Mouse (Mus musculus): ENCODE data around the gene Rap1b. TPM values are rescaled to one million over a fixed set of nuclear protein-coding genes. Genes with fewer than 3 reads are reported as not detected.

Rap1b gene
- polyA plus RNA-seq, 1 experiment, result 178 TPM

DNA sequence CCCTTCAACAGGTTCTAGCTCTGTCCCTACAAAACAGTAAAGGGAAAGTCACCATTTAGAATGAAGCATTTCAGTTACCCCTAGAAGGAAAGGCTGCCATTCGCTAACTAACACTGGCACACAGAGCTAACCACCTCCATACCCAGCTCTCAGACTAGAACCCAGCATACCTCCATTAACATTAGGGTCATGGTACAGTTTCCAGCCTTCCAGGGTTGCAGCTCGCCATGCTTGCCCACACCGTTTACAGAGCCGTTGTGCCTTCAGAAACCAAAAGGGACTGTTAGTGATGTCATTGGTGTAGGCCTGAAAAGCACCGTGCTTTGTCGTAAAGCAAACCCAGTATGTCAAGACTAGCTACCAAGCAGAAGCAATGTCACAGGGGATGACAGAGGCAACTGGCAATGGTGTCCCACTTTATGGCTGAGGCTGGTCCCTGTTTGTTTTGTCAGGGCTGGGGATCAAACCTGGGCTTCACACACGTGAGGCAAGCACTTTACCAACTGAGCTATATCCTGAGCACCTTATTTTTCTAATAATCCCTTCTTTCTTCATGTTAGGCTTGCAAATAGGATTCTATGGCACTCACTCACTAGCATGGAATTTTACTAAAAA, 72.6 kb downstream of the Rap1b start:
- 94% methylated on average over 7 of the region's 7 CpGs for WGBS
- no peaks in the 10 kb centered on the region for H3K4me1 ChIP-seq (ENCODE audit: control insufficient read depth, insufficient read depth, low read length)
- H3K27ac ChIP-seq (ENCODE audit: control insufficient read depth, insufficient read depth, low read depth, low read length, poor library complexity), result no peak overlapping the region
- H3K4me3 ChIP-seq (replicated peaks; ENCODE audit: control insufficient read depth, low read depth, low read length), result no peak overlapping the region
- TF ChIP-seq POLR2A (IDR thresholded peaks at IDR 0.05; ENCODE audit: borderline replicate concordance, control insufficient read depth, low read depth, low read length) (no peak), CTCF (IDR thresholded peaks at IDR 0.05; ENCODE audit: control insufficient read depth, insufficient read depth, low read length) (no peak)

DNA sequence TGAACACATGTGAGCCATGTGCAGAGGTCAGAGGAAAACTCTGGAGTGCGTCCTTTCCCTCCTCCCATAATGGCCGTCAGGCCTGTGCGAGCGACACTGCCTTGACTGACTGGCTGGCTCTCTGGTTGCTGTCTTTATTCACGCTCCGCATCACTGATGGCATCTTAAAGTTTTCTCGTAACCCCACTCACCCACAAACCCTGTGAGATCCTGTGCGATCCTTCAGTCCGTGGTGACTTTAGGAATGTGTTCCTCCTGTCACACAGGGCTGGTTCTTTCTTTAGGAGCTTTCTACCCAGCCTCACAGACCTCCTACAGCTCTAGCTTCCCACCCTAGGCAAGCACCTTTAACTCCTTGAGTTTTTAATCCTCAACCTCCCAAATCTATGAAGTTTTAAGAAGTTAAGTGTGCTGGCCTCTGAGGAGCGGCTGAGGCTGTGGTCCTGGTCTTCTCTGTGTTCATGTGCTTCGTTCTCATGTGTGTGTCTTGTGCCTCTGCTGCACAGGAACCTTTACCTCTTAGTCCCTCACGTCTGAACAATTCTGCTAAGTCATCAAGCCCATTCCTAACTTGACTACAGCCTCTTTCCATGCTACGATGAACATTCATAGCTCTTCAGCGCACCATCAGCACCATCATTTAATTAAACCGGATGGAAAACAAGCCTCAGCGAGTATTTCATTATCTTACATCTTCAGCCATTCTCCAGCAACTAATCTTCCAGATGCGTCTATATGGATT, 73.3 kb downstream of the Rap1b start:
- Histone ChIP-seq H3K4me1 (ENCODE audit: control insufficient read depth, insufficient read depth, low read length) (no peaks in the 10 kb centered on the region), H3K4me3 (replicated peaks; ENCODE audit: control insufficient read depth, low read depth, low read length) (no peak overlapping the region), H3K27ac (ENCODE audit: control insufficient read depth, insufficient read depth, low read depth, low read length, poor library complexity) (no peak overlapping the region)
- TF ChIP-seq CTCF (IDR thresholded peaks at IDR 0.05; ENCODE audit: control insufficient read depth, insufficient read depth, low read length) (no peak), POLR2A (IDR thresholded peaks at IDR 0.05; ENCODE audit: borderline replicate concordance, control insufficient read depth, low read depth, low read length) (no peak)
- WGBS, result 91% methylated on average over 17 of the region's 17 CpGs

DNA sequence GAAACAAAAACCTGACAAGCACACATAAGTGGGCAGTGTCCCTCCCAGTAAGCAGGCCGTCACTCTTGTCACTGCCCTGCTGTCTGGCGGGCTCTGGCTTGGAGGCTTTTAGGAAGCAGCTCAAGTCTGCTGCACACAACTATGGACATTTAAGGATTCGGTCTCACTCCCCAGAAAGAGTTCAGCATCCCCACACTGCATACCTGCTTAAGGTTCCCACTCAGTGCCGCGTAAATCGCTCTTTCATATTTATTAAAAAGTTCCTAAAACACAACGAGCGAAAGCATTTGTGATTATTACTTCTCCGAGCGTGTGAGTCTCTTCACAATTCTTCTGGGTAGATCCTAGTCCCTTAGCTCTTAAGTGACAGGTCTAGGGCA, 74.7 kb downstream of the Rap1b start:
- TF ChIP-seq CTCF (IDR thresholded peaks at IDR 0.05; ENCODE audit: control insufficient read depth, insufficient read depth, low read length), result no peak
- no peak for TF ChIP-seq POLR2A (IDR thresholded peaks at IDR 0.05; ENCODE audit: borderline replicate concordance, control insufficient read depth, low read depth, low read length)
- no peak overlapping the region for H3K4me3 ChIP-seq (replicated peaks; ENCODE audit: control insufficient read depth, low read depth, low read length)
- no peak overlapping the region for H3K27ac ChIP-seq (ENCODE audit: control insufficient read depth, insufficient read depth, low read depth, low read length, poor library complexity)
- 94% methylated on average over 10 of the region's 10 CpGs for WGBS
- no peaks in the 10 kb centered on the region for H3K4me1 ChIP-seq (ENCODE audit: control insufficient read depth, insufficient read depth, low read length)

DNA sequence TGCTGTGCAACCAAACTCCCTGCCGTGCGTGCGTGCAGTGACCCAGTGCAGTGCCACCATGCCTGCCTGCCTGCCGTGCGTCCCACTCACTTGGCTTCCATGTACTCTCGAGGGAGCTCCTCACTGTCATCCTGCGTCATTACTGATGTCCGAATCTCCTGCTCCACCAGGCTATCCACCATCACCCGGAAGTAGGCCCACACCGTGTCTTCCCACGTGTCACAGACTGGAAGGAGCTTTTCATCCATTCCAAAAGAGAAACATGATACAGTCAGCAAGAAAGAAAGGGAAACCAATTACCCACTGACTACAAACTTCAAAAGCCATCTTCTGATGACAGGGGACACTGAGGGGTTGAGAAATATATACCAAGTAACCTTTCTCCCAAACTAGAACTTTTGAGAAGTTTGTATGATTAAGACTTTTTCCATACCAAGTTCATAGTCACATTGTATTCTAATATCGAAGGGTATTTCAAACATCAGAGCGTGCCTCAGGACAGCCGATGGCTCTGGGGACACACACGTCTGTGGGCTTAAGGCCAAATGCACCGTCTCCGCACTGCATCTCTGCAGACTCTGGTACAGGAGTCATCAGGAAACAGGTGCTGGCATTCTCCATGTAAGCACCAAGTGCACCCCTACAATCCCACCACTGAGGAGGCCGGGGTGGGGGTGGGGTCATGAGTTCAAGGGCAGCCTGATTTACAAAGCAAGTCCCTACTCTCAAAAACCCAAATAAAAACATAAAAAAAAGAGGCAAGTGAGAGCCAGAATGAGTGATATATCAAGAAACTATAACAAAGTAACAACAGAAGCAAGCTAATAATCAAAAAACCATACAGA, 75.3 kb downstream of the Rap1b start:
- no peak for TF ChIP-seq POLR2A (IDR thresholded peaks at IDR 0.05; ENCODE audit: borderline replicate concordance, control insufficient read depth, low read depth, low read length)
- TF ChIP-seq CTCF (IDR thresholded peaks at IDR 0.05; ENCODE audit: control insufficient read depth, insufficient read depth, low read length), result no peak
- WGBS, result 90% methylated on average over 18 of the region's 18 CpGs

DNA sequence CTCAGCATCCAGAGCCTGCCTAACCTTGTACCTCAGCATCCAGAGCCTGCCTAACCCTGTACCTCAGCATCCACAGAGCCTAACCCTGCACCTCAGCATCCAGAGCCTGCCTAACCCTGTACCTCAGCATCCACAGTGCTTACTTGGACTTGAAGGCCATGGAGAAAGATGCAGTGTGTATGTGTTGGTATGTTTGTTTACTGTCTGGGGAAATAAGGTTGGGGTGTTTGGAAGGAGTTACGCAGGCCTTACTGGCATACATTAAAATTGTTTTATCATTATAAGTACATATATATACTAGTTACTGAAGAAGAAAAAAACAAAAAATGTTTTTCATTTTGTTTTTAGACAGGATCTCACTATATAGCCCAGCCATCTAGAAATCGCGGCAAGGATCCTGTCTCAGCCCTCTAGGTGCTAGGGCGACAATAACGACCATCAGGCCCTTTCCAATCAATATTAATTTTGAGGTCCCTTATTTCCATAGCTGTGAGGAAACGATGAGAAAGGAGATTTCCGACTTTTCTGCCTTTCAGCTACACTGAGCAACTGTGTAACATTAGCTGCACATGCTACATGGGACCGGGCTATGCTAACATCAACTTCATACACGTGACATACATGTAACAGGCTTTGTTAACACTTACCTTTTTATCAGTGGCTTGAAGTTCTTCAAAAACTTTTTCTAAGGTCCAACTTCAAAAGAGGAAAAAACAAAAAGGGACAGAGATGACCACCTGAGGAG, 76.1 kb downstream of the Rap1b start:
- H3K4me1 ChIP-seq (ENCODE audit: control insufficient read depth, insufficient read depth, low read length), result no peaks in the 10 kb centered on the region
- H3K4me3 ChIP-seq (replicated peaks; ENCODE audit: control insufficient read depth, low read depth, low read length), result no peak overlapping the region
- H3K27ac ChIP-seq (ENCODE audit: control insufficient read depth, insufficient read depth, low read depth, low read length, poor library complexity), result no peak overlapping the region
- TF ChIP-seq CTCF (IDR thresholded peaks at IDR 0.05; ENCODE audit: control insufficient read depth, insufficient read depth, low read length), result no peak
- TF ChIP-seq POLR2A (IDR thresholded peaks at IDR 0.05; ENCODE audit: borderline replicate concordance, control insufficient read depth, low read depth, low read length), result no peak
- WGBS, result 92% methylated on average over 9 of the region's 9 CpGs

More for the DNA sequence above, 75.3 kb downstream of the Rap1b start:
- no peak overlapping the region for H3K27ac ChIP-seq (ENCODE audit: control insufficient read depth, insufficient read depth, low read depth, low read length, poor library complexity)
- H3K4me1 ChIP-seq (ENCODE audit: control insufficient read depth, insufficient read depth, low read length), result no peaks in the 10 kb centered on the region
- no peak overlapping the region for H3K4me3 ChIP-seq (replicated peaks; ENCODE audit: control insufficient read depth, low read depth, low read length)

DNA sequence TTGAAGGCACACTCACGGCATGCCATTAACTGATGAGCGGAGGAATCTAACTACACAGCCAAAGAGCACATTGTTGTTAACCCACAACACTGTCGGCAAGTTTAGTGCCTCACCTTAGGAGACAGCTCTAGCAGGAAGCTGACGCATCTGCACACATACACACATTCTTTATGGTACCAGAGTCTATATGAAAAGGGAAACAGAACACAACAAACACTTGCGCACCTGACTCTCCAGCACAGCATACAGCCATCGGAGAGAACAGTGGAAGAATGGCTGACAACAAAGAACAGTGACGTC, 77.7 kb downstream of the Rap1b start:
- no peak for TF ChIP-seq POLR2A (IDR thresholded peaks at IDR 0.05; ENCODE audit: borderline replicate concordance, control insufficient read depth, low read depth, low read length)
- no peak for TF ChIP-seq CTCF (IDR thresholded peaks at IDR 0.05; ENCODE audit: control insufficient read depth, insufficient read depth, low read length)
- Histone ChIP-seq H3K4me3 (replicated peaks; ENCODE audit: control insufficient read depth, low read depth, low read length) (no peak overlapping the region), H3K27ac (ENCODE audit: control insufficient read depth, insufficient read depth, low read depth, low read length, poor library complexity) (no peak overlapping the region), H3K4me1 (ENCODE audit: control insufficient read depth, insufficient read depth, low read length) (no peaks in the 10 kb centered on the region)
- WGBS, result 90% methylated on average over 7 of the region's 7 CpGs

DNA sequence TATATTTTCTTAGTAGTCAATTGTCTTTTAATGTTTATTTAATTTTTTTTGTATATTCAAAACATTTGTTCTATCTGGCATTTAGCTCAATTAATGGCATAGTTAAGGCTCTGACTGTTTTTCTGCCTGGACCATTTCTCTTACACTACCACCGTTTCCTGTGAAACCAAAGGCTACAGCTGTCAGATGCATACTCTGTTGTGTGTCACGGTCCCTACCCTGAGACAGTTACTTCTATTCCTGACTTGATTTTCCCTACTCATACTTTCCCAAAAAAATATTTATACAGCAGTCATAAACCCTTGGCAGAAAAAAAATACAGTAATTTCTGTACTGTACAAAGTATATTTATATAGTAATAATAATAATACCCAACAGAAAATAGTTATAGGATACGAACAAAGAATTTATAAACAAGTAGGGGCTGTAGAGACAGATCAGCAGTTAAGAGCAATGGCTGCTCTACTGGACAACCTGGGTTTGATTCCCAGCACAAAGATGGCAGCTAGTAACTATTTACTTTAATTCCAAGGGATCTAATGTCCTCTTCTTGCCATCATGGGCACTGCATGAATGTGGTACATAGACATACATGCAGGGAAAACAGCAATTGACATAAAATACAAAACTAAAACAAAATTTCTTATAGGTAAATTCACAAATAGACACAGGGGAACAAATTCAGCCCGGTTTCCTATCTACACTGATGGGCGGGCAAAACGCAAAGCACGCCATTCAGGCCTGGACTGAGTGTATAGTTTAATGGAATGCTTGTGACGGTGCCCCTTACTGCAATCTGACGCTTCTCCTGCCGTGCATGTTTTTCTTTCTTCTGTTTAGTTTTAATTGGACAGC, 78.3 kb downstream of the Rap1b start:
- 91% methylated on average over 10 of the region's 10 CpGs for WGBS
- TF ChIP-seq POLR2A (IDR thresholded peaks at IDR 0.05; ENCODE audit: borderline replicate concordance, control insufficient read depth, low read depth, low read length) (no peak), CTCF (IDR thresholded peaks at IDR 0.05; ENCODE audit: control insufficient read depth, insufficient read depth, low read length) (no peak)
- Histone ChIP-seq H3K27ac (ENCODE audit: control insufficient read depth, insufficient read depth, low read depth, low read length, poor library complexity) (no peak overlapping the region), H3K4me3 (replicated peaks; ENCODE audit: control insufficient read depth, low read depth, low read length) (no peak overlapping the region), H3K4me1 (ENCODE audit: control insufficient read depth, insufficient read depth, low read length) (no peaks in the 10 kb centered on the region)
